In the genomic region with DNA sequence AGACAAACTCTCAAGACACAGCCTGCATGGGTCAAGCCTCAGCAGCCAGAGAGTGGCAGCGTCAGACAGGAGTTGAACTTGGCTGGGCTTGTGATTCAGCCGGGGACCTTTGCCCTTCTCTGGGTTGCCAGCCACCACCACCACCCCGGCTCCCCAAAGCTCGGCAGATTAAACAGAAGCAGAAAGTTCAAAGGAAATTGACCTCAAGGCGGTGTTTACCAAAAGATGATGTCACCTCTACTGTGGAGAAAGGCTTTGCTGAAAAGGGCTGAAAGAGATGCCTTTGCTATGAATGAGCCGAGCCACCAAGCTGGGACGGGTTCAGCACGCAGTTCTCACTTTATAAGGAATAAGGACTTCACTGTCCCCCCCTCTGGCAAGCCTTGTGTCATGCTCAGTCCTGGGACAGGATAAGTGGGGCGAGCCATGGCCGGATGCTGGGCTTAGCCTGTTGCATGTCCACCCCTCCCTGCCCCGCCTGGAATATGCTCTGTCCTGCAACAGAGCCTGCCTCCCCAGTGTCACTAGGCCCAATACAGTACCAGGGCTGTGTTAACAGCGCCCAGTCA, we compare ENCODE assay signal across 8 mouse cellular contexts. TPM values are rescaled to one million over a fixed set of nuclear protein-coding genes. Genes with fewer than 3 reads are reported as not detected.
DNase-seq lines count a peak whose midpoint lies in the region; ATAC-seq lines count a peak whose summit lies in the region.

No protein-coding gene starts in this region.

- intact Hi-C loops in left cerebral cortex, postnatal 4 days (cut with DNase I): no loop called here

- no peaks in the 10 kb centered on the region for H3K27me3 ChIP-seq in neural tube, embryonic 15.5 days (replicated peaks)
- H3K27me3 ChIP-seq in heart, embryonic 12.5 days (replicated peaks): peaks cover 12% of the 10 kb centered on the region; the same call in 1 of the 2 replicates

- no peaks in the 10 kb centered on the region for H3K9me3 ChIP-seq in neural tube, embryonic 15.5 days (replicated peaks)
- 0 out of 2 replicates have a peak, but pooled peaks cover 2% of the 10 kb centered on the region for H3K9me3 ChIP-seq in heart, embryonic 12.5 days (replicated peaks)

- H3K4me2 ChIP-seq in neural tube, embryonic 15.5 days: no peak overlapping the region
- no peak overlapping the region for H3K4me2 ChIP-seq in heart, embryonic 12.5 days

- DNase-seq in neural tube, embryonic 10.5 days (ENCODE audit: extremely low spot score, low spot score): peak; percentile 25
- DNase-seq in kidney, postnatal 14 days: peak; percentile 70
- DNase-seq in lung, postnatal 36 days: peak; percentile 78
- DNase-seq in layer of hippocampus, postnatal 36 days: no peak
- DNase-seq in left cerebral cortex, postnatal 4 days: no peak
- no peak for DNase-seq in MN1 (ENCODE audit: low spot score)

- H3K4me1 ChIP-seq in neural tube, embryonic 15.5 days: peaks cover 5% of the 10 kb centered on the region; the same call in 1 of the 2 replicates
- peaks cover 15% of the 10 kb centered on the region for H3K4me1 ChIP-seq in heart, embryonic 12.5 days (replicated peaks)

- 31% methylated on average over 12 of the region's 12 CpGs for WGBS in neural tube, embryonic 15.5 days
- WGBS in heart, embryonic 12.5 days: 36% methylated on average over 12 of the region's 12 CpGs

- no peak overlapping the region for H3K4me3 ChIP-seq in neural tube, embryonic 15.5 days (replicated peaks)
- H3K4me3 ChIP-seq in heart, embryonic 12.5 days: no peak overlapping the region

- no peak for ATAC-seq in neural tube, embryonic 15.5 days (ENCODE audit: low FRiP score)
- peak; percentile 79 for ATAC-seq in heart, embryonic 12.5 days (ENCODE audit: insufficient number of reproducible peaks, low FRiP score)

- H3K27ac ChIP-seq in neural tube, embryonic 15.5 days (replicated peaks): no peak overlapping the region; the same call in 1 of the 2 replicates
- peak overlapping the region; percentile 72 for H3K27ac ChIP-seq in heart, embryonic 12.5 days (ENCODE audit: poor library complexity, severe bottlenecking)

- no peaks in the 10 kb centered on the region for H3K36me3 ChIP-seq in neural tube, embryonic 15.5 days
- H3K36me3 ChIP-seq in heart, embryonic 12.5 days: no peaks in the 10 kb centered on the region

- no peak overlapping the region for H3K9ac ChIP-seq in neural tube, embryonic 15.5 days (replicated peaks)
- no peak overlapping the region for H3K9ac ChIP-seq in heart, embryonic 12.5 days

RNA-seq across cellular contexts. Expression of a gene that starts 4.9 kb away (rescaled TPM):
- polyA plus RNA-seq in neural tube, embryonic 15.5 days (2015; fragmentation: Nextera tagmentation; extraction: Ambion mirVana): 4.5 and 5.2 TPM in 2 replicates
- polyA plus RNA-seq in heart, embryonic 12.5 days (2016; fragmentation: Nextera tagmentation; extraction: Ambion mirVana): 4.8 and 4.9 TPM in 2 replicates
- total RNA-seq in layer of hippocampus, postnatal 36 days (2021): 10 to 100 TPM; 15.3 to 18.0 TPM
- total RNA-seq in left cerebral cortex, postnatal 4 days (2021): 10 to 100 TPM; 24.2 to 26.3 TPM

Comparison
In these comparisons a context has a peak if more than half of its experiments do, and no peak if none do; other contexts are left out.
1. DNase-seq: peak in neural tube, embryonic 10.5 days (single experiment), kidney, postnatal 14 days (single experiment) and lung, postnatal 36 days (single experiment); none in layer of hippocampus, postnatal 36 days (0 of 2), left cerebral cortex, postnatal 4 days (single experiment) and MN1 (single experiment).